Mouse (Mus musculus) spleen, adult 2 months (tissue): ENCODE measurements around the gene Zfp977. TPM values are rescaled to one million over a fixed set of nuclear protein-coding genes. Genes with fewer than 3 reads are reported as not detected.
"Not testable (repeated sequence)": the region's sequence is repeated elsewhere in the genome, so short reads cannot be mapped to it uniquely, and the experiment has no call there.

Experiments
- DNase-seq, 2 experiments: peaks; one replicate each; pipeline versions ENCODE4 v3.0.0 to v3.0.0-alpha.2; 2012 to 2021; ENCODE audit warnings: low spot score in 2 of 2, low read depth in 1 of 2
- H3K27ac ChIP-seq: fragments of 200-500 bp; 2 replicates; pipeline ENCODE4 v1.5.1; 2012; ENCODE audit warnings: low read length, inconsistent platforms; ENCODE audit not compliant: insufficient read depth
- H3K27me3 ChIP-seq: fragments of 200-500 bp; 2 replicates; pipeline ENCODE4 v1.6.1; 2012; ENCODE audit warnings: mild to moderate bottlenecking, moderate library complexity, low read length, inconsistent platforms; ENCODE audit not compliant: control insufficient read depth, insufficient read depth
- H3K36me3 ChIP-seq: fragments of 200-500 bp; 2 replicates; pipeline ENCODE4 v1.6.1; 2012; ENCODE audit warnings: mild to moderate bottlenecking, low read length, inconsistent platforms; ENCODE audit not compliant: control insufficient read depth, insufficient read depth
- H3K4me1 ChIP-seq: fragments of 200-500 bp; 2 replicates; pipeline ENCODE4 v1.6.1; 2011; ENCODE audit warnings: inconsistent platforms; ENCODE audit not compliant: control insufficient read depth, insufficient read depth, insufficient read length
- H3K4me3 ChIP-seq: fragments of 200-500 bp; 2 replicates; pipeline ENCODE4 v1.5.1; 2011; ENCODE audit warnings: mild to moderate bottlenecking, inconsistent platforms; ENCODE audit not compliant: insufficient read depth, insufficient read length; ENCODE audit errors: extremely low read depth
- CTCF ChIP-seq: fragments of 200-500 bp; IDR thresholded peaks from 2 replicates; pipeline ENCODE4 v1.5.1; 2011; ENCODE audit warnings: mild to moderate bottlenecking, inconsistent platforms; ENCODE audit not compliant: insufficient read depth, insufficient read length, insufficient replicate concordance; ENCODE audit errors: extremely low read depth
- POLR2A ChIP-seq: fragments of 200-500 bp; IDR thresholded peaks from 2 replicates; pipeline ENCODE4 v1.6.1; 2011; ENCODE audit warnings: low read depth, low read length, inconsistent platforms
- WGBS: fragments of 180-500 bp; shearing (Covaris S2); methylation state at CpG from one replicate; pipeline ENCODE4 v1.1.7; 2018; 5-methylcytosine and 5-hydroxymethylcytosine counted together
- polyA plus RNA-seq: library from polyadenylated mRNA; depleted of rRNA; stranded (reverse); fragments of >200 nt; gene quantifications from 2 replicates; pipeline ENCODE4 v1.2.3, GENCODE M21; 2012; rRNA removed

Gene Zfp977
- not detected in 2 replicates for polyA plus RNA-seq

DNA sequence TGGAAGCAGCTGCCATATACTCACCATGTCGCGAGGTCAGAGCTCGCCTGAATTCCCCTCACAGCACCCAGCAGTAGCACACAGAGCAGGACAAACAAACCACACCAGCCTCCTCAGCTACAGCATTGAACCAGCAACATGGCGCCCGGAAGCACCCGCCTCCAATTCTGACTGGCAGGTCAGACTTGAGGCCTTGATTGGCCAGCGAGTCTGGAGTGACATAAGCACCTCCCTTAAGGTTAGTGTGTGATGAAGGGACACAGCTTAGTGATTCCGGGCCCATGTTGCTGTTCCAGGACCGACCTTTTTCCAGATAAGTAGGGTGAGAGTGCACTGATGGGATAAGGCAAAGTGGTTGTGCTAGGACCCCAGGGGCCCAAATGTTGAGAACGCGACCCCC, at the start of gene Zfp977:
Gene Zfp977 (minus strand): TSS at position 135 of the 400 bp plus-strand sequence.
- H3K27me3 ChIP-seq = not testable (repeated sequence)

DNA sequence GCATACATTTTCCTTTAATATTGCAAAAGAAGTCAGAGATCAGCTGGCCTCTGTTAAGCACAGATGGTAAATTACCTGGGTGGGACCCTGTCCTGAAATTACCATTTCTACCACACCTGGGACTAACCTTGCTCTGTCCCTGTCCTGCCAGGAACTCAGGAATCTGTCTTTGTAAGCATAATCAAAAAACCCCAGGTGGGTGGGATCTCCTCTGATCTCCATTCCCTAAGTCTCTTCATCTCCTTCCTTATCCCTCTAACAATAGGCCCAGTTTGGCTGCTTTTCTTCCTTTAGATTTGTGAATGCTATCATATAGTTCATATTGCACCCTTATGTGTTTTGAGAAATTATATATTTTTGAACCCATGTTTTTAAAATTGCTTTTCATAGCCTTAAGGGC, 38.7 kb upstream of the Zfp977 start:
- DNase-seq, H3K27ac ChIP-seq, H3K4me3 ChIP-seq, H3K4me1 ChIP-seq, H3K36me3 ChIP-seq, H3K27me3 ChIP-seq: not testable (repeated sequence)

More for the DNA sequence above, at the start of gene Zfp977:
- H3K4me1 ChIP-seq, H3K27ac ChIP-seq, H3K4me3 ChIP-seq, H3K36me3 ChIP-seq, DNase-seq: not testable (repeated sequence)
- whole genome bisulfite sequencing = 92% methylated on average over 11 of the region's 11 CpGs

DNA sequence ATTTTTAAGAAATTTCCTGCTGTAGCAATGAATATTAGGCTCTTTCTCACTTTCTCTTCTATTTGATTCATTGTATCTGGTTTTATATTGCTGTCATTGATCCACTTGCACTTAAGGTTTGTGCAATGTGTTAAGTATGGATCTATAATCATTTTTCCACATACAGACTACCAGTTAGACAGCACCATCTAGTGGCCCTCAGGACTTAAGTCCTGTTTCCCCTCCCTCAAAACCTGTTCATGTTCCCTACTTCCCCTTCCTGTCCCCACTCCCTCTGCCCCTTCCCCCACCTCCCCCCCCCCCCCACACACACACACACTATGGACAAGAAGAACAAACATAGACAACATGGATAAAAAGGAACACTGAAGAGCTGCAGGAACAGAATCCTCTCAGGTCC, 3.3 kb upstream of the Zfp977 start:
- not testable (repeated sequence) for H3K36me3 ChIP-seq, DNase-seq, H3K27ac ChIP-seq, H3K4me3 ChIP-seq, H3K4me1 ChIP-seq, H3K27me3 ChIP-seq

DNA sequence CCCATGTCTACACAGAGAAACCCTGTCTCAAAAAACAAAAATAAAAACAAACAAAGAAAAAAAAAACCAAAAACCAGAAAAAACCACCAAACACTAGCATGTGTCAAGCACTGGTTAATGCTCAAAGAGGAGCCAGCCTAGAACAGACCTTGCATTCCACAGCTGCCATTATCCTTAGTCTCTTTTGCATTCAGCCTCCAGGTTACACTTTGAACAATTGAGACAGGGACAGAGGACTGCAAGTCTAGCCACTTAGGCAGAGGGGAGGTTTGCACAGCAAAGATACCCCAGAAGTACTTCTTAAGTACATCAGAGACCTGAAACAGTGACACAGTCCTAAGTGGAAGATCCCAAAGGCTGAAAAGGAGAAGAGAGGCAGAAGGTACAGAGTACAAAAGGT, 1.0 kb downstream of the Zfp977 start:
- H3K4me1 ChIP-seq, H3K36me3 ChIP-seq, H3K27ac ChIP-seq, H3K4me3 ChIP-seq, DNase-seq, H3K27me3 ChIP-seq: not testable (repeated sequence)

DNA sequence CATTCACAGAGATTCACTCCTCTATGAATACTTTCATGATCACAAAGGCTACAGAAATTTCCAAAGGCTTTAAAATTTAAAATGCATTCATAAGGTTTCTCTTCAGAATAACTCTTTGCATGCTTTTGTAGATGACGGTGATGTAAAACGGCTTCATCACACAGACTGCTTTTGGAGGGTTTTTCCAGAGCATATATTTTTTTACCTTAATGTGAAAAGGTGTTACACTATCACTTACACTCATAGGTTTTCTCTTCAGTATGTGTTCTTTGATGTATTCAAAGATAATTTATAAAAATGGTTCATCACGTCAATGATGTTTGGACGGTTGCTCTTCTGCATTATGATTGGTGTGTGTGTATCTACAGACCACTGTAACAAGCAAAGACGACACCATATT, 13.9 kb downstream of the Zfp977 start, which contains the start of gene Gm21028:
Gene Gm21028 (minus strand): TSS at position 101 of the 400 bp plus-strand sequence.
- Histone ChIP-seq H3K27ac (no peak within 1 kb of the TSS), H3K4me1 (no peaks in the 10 kb centered on the region), H3K27me3 (no peaks in the 10 kb centered on the region), H3K36me3 (no peaks in the 10 kb centered on the region), H3K4me3 (no peak within 1 kb of the TSS)
- no peak for DNase-seq
- WGBS = 93% methylated on average over 5 of the region's 5 CpGs
- TF ChIP-seq CTCF (no peak), POLR2A (no peak)

DNA sequence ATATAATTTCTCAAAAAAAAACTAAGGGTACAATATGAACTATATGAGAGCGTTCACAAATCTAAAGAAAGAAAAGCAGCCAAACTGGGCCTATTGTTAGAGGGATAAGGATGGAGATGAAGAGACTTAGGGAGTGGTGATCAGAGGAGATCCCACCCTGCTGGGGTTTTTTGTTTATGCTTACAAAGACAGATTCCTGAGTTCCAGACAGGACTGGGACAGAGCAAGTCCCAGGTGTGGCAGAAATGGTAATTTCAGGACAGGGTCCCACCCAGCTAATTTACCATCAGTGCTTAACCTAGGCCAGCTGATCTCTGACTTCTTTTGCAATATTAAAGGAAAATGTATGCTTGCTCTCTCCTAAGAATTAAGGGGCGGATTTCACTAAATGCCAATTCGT, 40.6 kb downstream of the Zfp977 start:
- H3K36me3 ChIP-seq = no peaks in the 10 kb centered on the region
- DNase-seq = no peak
- no peak overlapping the region for H3K27ac ChIP-seq
- TF ChIP-seq POLR2A (no peak), CTCF (no peak)
- no peaks in the 10 kb centered on the region for H3K4me1 ChIP-seq
- WGBS = 74% methylated on average over 3 of the region's 3 CpGs
- no peaks in the 10 kb centered on the region for H3K27me3 ChIP-seq
- H3K4me3 ChIP-seq = no peak overlapping the region

Other genes starting within 250 kb of the Zfp977 start
- gene 4933421I07Rik, start 144.4 kb downstream of the Zfp977 start, polyA plus RNA-seq = not detected in 2 replicates
- gene Zfp141, start 86.8 kb downstream of the Zfp977 start, polyA plus RNA-seq = 3.8 and 4.2 TPM in 2 replicates
- not detected in 2 replicates for gene Gm21028, start 14.0 kb downstream of the Zfp977 start, polyA plus RNA-seq
- 0.05 and 0.08 TPM in 2 replicates for gene Zfp976, start 50.0 kb upstream of the Zfp977 start, polyA plus RNA-seq
- gene Zfp975, start 100.2 kb upstream of the Zfp977 start, polyA plus RNA-seq = 0.07 and 0.32 TPM in 2 replicates
- gene Gm17067, start 134.5 kb upstream of the Zfp977 start, polyA plus RNA-seq = not detected in 2 replicates
- gene Vmn2r62, start 201.0 kb upstream of the Zfp977 start, polyA plus RNA-seq = not detected in 2 replicates